Mouse (Mus musculus): Measurements from ENCODE around the gene Med10.

Med10 gene

GRCm38 (mm10) chr13:69830606-69831005, 28.4 kb downstream of the Med10 start:
- no peak for DNase-seq (ENCODE audit: low read depth)

- DNase-seq (ENCODE audit: low read depth) = no peak
Measured at GRCm38 (mm10) chr13:69832578-69832977, 30.4 kb downstream of the Med10 start.

- no peak for DNase-seq (ENCODE audit: low read depth)
Measured at GRCm38 (mm10) chr13:69833416-69833815, 31.2 kb downstream of the Med10 start.

- DNase-seq (ENCODE audit: low read depth) = no peak
Measured at GRCm38 (mm10) chr13:69845592-69845991, 43.4 kb downstream of the Med10 start.

GRCm38 (mm10) chr13:69849579-69849978, 47.4 kb downstream of the Med10 start:
- DNase-seq (ENCODE audit: low read depth) = no peak

GRCm38 (mm10) chr13:69852313-69852712, 50.1 kb downstream of the Med10 start:
- no peak for DNase-seq (ENCODE audit: low read depth)

- no peak for DNase-seq (ENCODE audit: low read depth)
Measured at GRCm38 (mm10) chr13:69853425-69854043, 51.3 kb downstream of the Med10 start.

GRCm38 (mm10) chr13:69855941-69856340, 53.7 kb downstream of the Med10 start:
- no peak for DNase-seq (ENCODE audit: low read depth)

- DNase-seq (ENCODE audit: low read depth) = no peak
Measured at GRCm38 (mm10) chr13:69862276-69862675, 60.1 kb downstream of the Med10 start.

GRCm38 (mm10) chr13:69864911-69865310, 62.7 kb downstream of the Med10 start:
- DNase-seq (ENCODE audit: low read depth) = no peak
